Mouse (Mus musculus) lung, embryonic 16.5 days (tissue): ENCODE results near the gene Anks1b. TPM values are rescaled to one million over a fixed set of nuclear protein-coding genes. Genes with fewer than 3 reads are reported as not detected.

ENCODE experiments used
- ATAC-seq: fragments of 200-750 bp; cut with Nextera tagmentation; 2 replicates; pipeline ENCODE4 v1.8.0; 2017; ENCODE audit warnings: low read depth, mild to moderate bottlenecking, moderate library complexity
- H3K27ac ChIP-seq: fragments of 300-500 bp; sonication (generic); 2 replicates; pipeline ENCODE4 v1.5.1; 2014; ENCODE audit warnings: mild to moderate bottlenecking, control low read depth, low read length
- H3K27me3 ChIP-seq: fragments of 300-500 bp; sonication (generic); 2 replicates; pipeline ENCODE4 v1.6.1; 2014; ENCODE audit warnings: low read depth, low read length, mixed read lengths; ENCODE audit not compliant: control insufficient read depth, insufficient read depth
- H3K36me3 ChIP-seq: fragments of 300-500 bp; sonication (generic); 2 replicates; pipeline ENCODE4 v1.6.1; 2014; ENCODE audit warnings: low read length; ENCODE audit not compliant: control insufficient read depth, insufficient read depth
- H3K4me1 ChIP-seq: fragments of 300-500 bp; sonication (generic); replicated peaks from 2 replicates; pipeline ENCODE4 v1.6.1; 2014; ENCODE audit warnings: low read length, mixed read lengths; ENCODE audit not compliant: control insufficient read depth, insufficient read depth
- H3K4me2 ChIP-seq: fragments of 300-500 bp; sonication (generic); 2 replicates; pipeline ENCODE4 v1.6.1; 2014; ENCODE audit warnings: low read depth, low read length, control low read depth
- H3K4me3 ChIP-seq: fragments of 300-500 bp; sonication (generic); 2 replicates; pipeline ENCODE4 v1.5.1; 2014; ENCODE audit warnings: mild to moderate bottlenecking, low read length, control low read depth
- H3K9ac ChIP-seq: fragments of 300-500 bp; sonication (generic); 2 replicates; pipeline ENCODE4 v1.6.1; 2014; ENCODE audit warnings: low read length, control low read depth
- H3K9me3 ChIP-seq: fragments of 300-500 bp; sonication (generic); 2 replicates; pipeline ENCODE4 v1.6.1; 2016; ENCODE audit warnings: low read length; ENCODE audit not compliant: control insufficient read depth
- WGBS: fragments of 180-500 bp; shearing (Covaris S2); extraction: QIAGEN DNeasy Blood & Tissue Kit; methylation state at CpG from one replicate; pipeline ENCODE4 v1.1.7; 2014; 5-methylcytosine and 5-hydroxymethylcytosine counted together
- polyA plus RNA-seq: library from polyadenylated mRNA; unstranded; fragments of >200 nt; fragmentation: Nextera tagmentation; extraction: Ambion mirVana; gene quantifications from 2 replicates; pipeline ENCODE4 v1.2.1, GENCODE M21; 2015

The Anks1b gene
- polyA plus RNA-seq, 1 experiment from 2014 or later: 0.20 TPM

GRCm38 (mm10) chr10:90093877-90094276, 220.6 kb downstream of the Anks1b start:
- H3K4me1 ChIP-seq: no peaks in the 10 kb centered on the region
- WGBS: 86% methylated on average over 6 of the region's 6 CpGs
- H3K27me3 ChIP-seq: no peaks in the 10 kb centered on the region
- H3K4me2 ChIP-seq: no peak overlapping the region
- ATAC-seq: no peak
- H3K4me3 ChIP-seq: no peak overlapping the region
- no peak overlapping the region for H3K9ac ChIP-seq
- H3K27ac ChIP-seq: no peak overlapping the region
- no peaks in the 10 kb centered on the region for H3K9me3 ChIP-seq
- no peaks in the 10 kb centered on the region for H3K36me3 ChIP-seq

GRCm38 (mm10) chr10:90112662-90113061, 239.4 kb downstream of the Anks1b start:
- H3K4me2 ChIP-seq: no peak overlapping the region
- peak; percentile 62 for ATAC-seq
- H3K27ac ChIP-seq: no peak overlapping the region
- no peaks in the 10 kb centered on the region for H3K4me1 ChIP-seq
- H3K9me3 ChIP-seq: no peaks in the 10 kb centered on the region
- WGBS: 27% methylated on average over 5 of the region's 5 CpGs
- no peaks in the 10 kb centered on the region for H3K36me3 ChIP-seq
- no peak overlapping the region for H3K9ac ChIP-seq
- H3K27me3 ChIP-seq: no peaks in the 10 kb centered on the region
- no peak overlapping the region for H3K4me3 ChIP-seq

- no peaks in the 10 kb centered on the region for H3K36me3 ChIP-seq
- 64% methylated on average over 3 of the region's 3 CpGs for WGBS
- ATAC-seq: no peak
Measured at GRCm38 (mm10) chr10:90116867-90117266, 243.6 kb downstream of the Anks1b start.

GRCm38 (mm10) chr10:90117836-90118235, 244.5 kb downstream of the Anks1b start:
- H3K27me3 ChIP-seq: no peaks in the 10 kb centered on the region
- no peak for ATAC-seq
- no peaks in the 10 kb centered on the region for H3K9me3 ChIP-seq

More at GRCm38 (mm10) chr10:90116867-90117266, 243.6 kb downstream of the Anks1b start:
- Histone ChIP-seq H3K27me3 (no peaks in the 10 kb centered on the region), H3K4me3 (no peak overlapping the region), H3K4me2 (no peak overlapping the region), H3K27ac (no peak overlapping the region), H3K4me1 (no peaks in the 10 kb centered on the region), H3K9me3 (no peaks in the 10 kb centered on the region), H3K9ac (no peak overlapping the region)

GRCm38 (mm10) chr10:90137538-90137937, 264.2 kb downstream of the Anks1b start:
- H3K27ac ChIP-seq: no peak overlapping the region
- ATAC-seq: no peak
- no peak overlapping the region for H3K4me2 ChIP-seq
- no peaks in the 10 kb centered on the region for H3K36me3 ChIP-seq
- no peaks in the 10 kb centered on the region for H3K4me1 ChIP-seq
- no peak overlapping the region for H3K9ac ChIP-seq
- no peaks in the 10 kb centered on the region; the same call in 1 of the 2 replicates for H3K9me3 ChIP-seq
- H3K27me3 ChIP-seq: no peaks in the 10 kb centered on the region
- no peak overlapping the region for H3K4me3 ChIP-seq

More at GRCm38 (mm10) chr10:90117836-90118235, 244.5 kb downstream of the Anks1b start:
- Histone ChIP-seq H3K4me2 (no peak overlapping the region), H3K27ac (no peak overlapping the region), H3K4me1 (no peaks in the 10 kb centered on the region), H3K36me3 (no peaks in the 10 kb centered on the region), H3K9ac (no peak overlapping the region), H3K4me3 (no peak overlapping the region)
- 85% methylated on average over 2 of the region's 2 CpGs for WGBS

GRCm38 (mm10) chr10:90140947-90141346, 267.6 kb downstream of the Anks1b start:
- Histone ChIP-seq H3K36me3 (no peaks in the 10 kb centered on the region), H3K27ac (no peak overlapping the region), H3K4me1 (no peaks in the 10 kb centered on the region), H3K9ac (no peak overlapping the region), H3K4me2 (no peak overlapping the region), H3K9me3 (no peaks in the 10 kb centered on the region; the same call in 1 of the 2 replicates), H3K27me3 (no peaks in the 10 kb centered on the region), H3K4me3 (no peak overlapping the region)
- no peak for ATAC-seq

GRCm38 (mm10) chr10:90144444-90144843, 271.1 kb downstream of the Anks1b start:
- Histone ChIP-seq H3K4me2 (no peak overlapping the region), H3K4me3 (no peak overlapping the region), H3K27ac (no peak overlapping the region), H3K9me3 (no peaks in the 10 kb centered on the region), H3K4me1 (no peaks in the 10 kb centered on the region), H3K9ac (no peak overlapping the region), H3K36me3 (no peaks in the 10 kb centered on the region), H3K27me3 (no peaks in the 10 kb centered on the region)
- ATAC-seq: no peak
- 86% methylated on average over 1 of the region's 1 CpGs for WGBS

GRCm38 (mm10) chr10:90151510-90151909, 278.2 kb downstream of the Anks1b start:
- Histone ChIP-seq H3K27ac (no peak overlapping the region), H3K36me3 (no peaks in the 10 kb centered on the region), H3K27me3 (no peaks in the 10 kb centered on the region), H3K4me2 (no peak overlapping the region), H3K9ac (no peak overlapping the region), H3K9me3 (no peaks in the 10 kb centered on the region), H3K4me3 (no peak overlapping the region), H3K4me1 (no peaks in the 10 kb centered on the region)
- ATAC-seq: no peak

GRCm38 (mm10) chr10:90169941-90170580, 296.8 kb downstream of the Anks1b start:
- no peak for ATAC-seq
- H3K27me3 ChIP-seq: no peaks in the 10 kb centered on the region
- WGBS: 52% methylated on average over 6 of the region's 6 CpGs

GRCm38 (mm10) chr10:90190366-90190765, 317.1 kb downstream of the Anks1b start:
- WGBS: 62% methylated on average over 5 of the region's 5 CpGs
- Histone ChIP-seq H3K9ac (no peak overlapping the region), H3K4me3 (no peak overlapping the region), H3K27me3 (no peaks in the 10 kb centered on the region), H3K36me3 (no peaks in the 10 kb centered on the region), H3K4me1 (no peaks in the 10 kb centered on the region), H3K9me3 (no peaks in the 10 kb centered on the region), H3K4me2 (no peak overlapping the region), H3K27ac (no peak overlapping the region)
- ATAC-seq: no peak

More at GRCm38 (mm10) chr10:90169941-90170580, 296.8 kb downstream of the Anks1b start:
- H3K4me1 ChIP-seq: no peaks in the 10 kb centered on the region
- no peak overlapping the region for H3K4me2 ChIP-seq
- no peaks in the 10 kb centered on the region for H3K36me3 ChIP-seq
- no peaks in the 10 kb centered on the region for H3K9me3 ChIP-seq
- no peak overlapping the region for H3K27ac ChIP-seq
- H3K4me3 ChIP-seq: no peak overlapping the region
- H3K9ac ChIP-seq: no peak overlapping the region
